Mouse (Mus musculus): ENCODE measurements around the gene Coq7.

DNA sequence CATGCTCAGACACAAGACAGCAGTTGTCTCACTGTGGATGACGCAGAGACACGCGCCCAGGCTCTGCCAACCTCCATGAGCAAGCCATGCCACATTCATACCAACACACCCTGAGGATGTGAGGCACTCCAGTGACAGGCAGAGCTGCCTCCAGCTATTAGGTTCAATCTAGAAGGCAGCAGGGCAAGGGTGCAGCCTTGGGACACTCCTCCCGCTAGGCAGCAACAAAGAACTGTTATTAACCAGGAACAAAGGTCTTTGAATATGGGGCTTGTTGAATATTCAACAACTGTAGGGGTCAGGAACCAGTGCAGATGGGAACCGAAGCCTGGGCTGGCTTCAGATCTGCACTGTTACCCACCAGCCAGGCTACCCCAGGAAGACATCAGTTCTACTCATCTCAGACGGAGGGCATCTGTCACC is 36.0 kb upstream of the Coq7 start:
- no peak for TF ChIP-seq CTCF (IDR thresholded peaks at IDR 0.05; ENCODE audit: low read depth)
- TF ChIP-seq EP300 (IDR thresholded peaks at IDR 0.05; ENCODE audit: low read depth) = no peak

All from liver, embryonic 14.5 days (tissue).